Comparison of ENCODE assay signal across 26 mouse cellular contexts in genomic region chr3:98368283-98368682, GRCm38 (mm10). TPM values are rescaled to one million over a fixed set of nuclear protein-coding genes. Genes with fewer than 3 reads are reported as not detected.
DNase-seq lines count a peak whose midpoint lies in the region; ATAC-seq and TF ChIP-seq lines count a peak whose summit lies in the region.
"Had no signal": no experiment of that assay in that cellular context is flagged by ENCODE, and none has a peak within 500 bp of the region (broad histone marks: within the 10 kb centered on the region; RNA-seq: fewer than 3 reads in every experiment).

No protein-coding gene starts in this region.

- no peak overlapping the region for H3K9ac ChIP-seq in lung, postnatal 0 days (replicated peaks; ENCODE audit: low read depth)
- H3K9ac ChIP-seq in kidney, postnatal 0 days (ENCODE audit: low read depth, low read length) = no peak overlapping the region
- H3K9ac ChIP-seq: embryonic facial prominence, embryonic 12.5 days; hindbrain, embryonic 14.5 days; limb, embryonic 13.5 days; lung, embryonic 15.5 days; midbrain, embryonic 12.5 days; neural tube, embryonic 12.5 days had no signal

- no peaks in the 10 kb centered on the region for H3K9me3 ChIP-seq in lung, postnatal 0 days (ENCODE audit: low read length)
- no peaks in the 10 kb centered on the region for H3K9me3 ChIP-seq in kidney, postnatal 0 days (replicated peaks; ENCODE audit: low read length)
- H3K9me3 ChIP-seq: embryonic facial prominence, embryonic 12.5 days; limb, embryonic 13.5 days; lung, embryonic 15.5 days had no signal

- TF ChIP-seq CTCF in lung, postnatal 0 days (IDR thresholded peaks at IDR 0.05) = no peak
- no peak for TF ChIP-seq CTCF in kidney, postnatal 0 days (IDR thresholded peaks at IDR 0.05; ENCODE audit: low read depth)

- 55% methylated on average over 4 of the region's 4 CpGs for WGBS in lung, postnatal 0 days
- WGBS in kidney, postnatal 0 days = 47% methylated on average over 4 of the region's 4 CpGs

- H3K4me2 ChIP-seq in lung, postnatal 0 days (replicated peaks; ENCODE audit: low read depth, low read length) = no peak overlapping the region
- no peak overlapping the region for H3K4me2 ChIP-seq in kidney, postnatal 0 days (ENCODE audit: low read length)
- H3K4me2 ChIP-seq: embryonic facial prominence, embryonic 12.5 days; hindbrain, embryonic 14.5 days; limb, embryonic 13.5 days; liver, embryonic 11.5 days; lung, embryonic 15.5 days; midbrain, embryonic 12.5 days; neural tube, embryonic 12.5 days had no signal

- no peak for ATAC-seq in lung, postnatal 0 days
- no peak; the same call in 1 of the 2 replicates for ATAC-seq in kidney, postnatal 0 days (replicated peaks; ENCODE audit: low FRiP score, low read depth)
- ATAC-seq: forebrain, embryonic 14.5 days; intestine, postnatal 0 days had no signal

- H3K4me1 ChIP-seq in lung, postnatal 0 days (ENCODE audit: insufficient read depth, low read depth, low read length) = no peaks in the 10 kb centered on the region
- H3K4me1 ChIP-seq in kidney, postnatal 0 days (replicated peaks; ENCODE audit: insufficient read depth, low read length) = no peaks in the 10 kb centered on the region
- H3K4me1 ChIP-seq: embryonic facial prominence, embryonic 12.5 days; limb, embryonic 13.5 days; lung, embryonic 15.5 days; megakaryocyte, embryonic 14.5 days; midbrain, embryonic 12.5 days; neural tube, embryonic 12.5 days had no signal

- H3K4me3 ChIP-seq in lung, postnatal 0 days (ENCODE audit: low read depth, low read length) = no peak overlapping the region
- no peak overlapping the region for H3K4me3 ChIP-seq in kidney, postnatal 0 days (replicated peaks; ENCODE audit: low read depth, low read length)
- H3K4me3 ChIP-seq: embryonic facial prominence, embryonic 12.5 days; layer of hippocampus, adult 2 months; limb, embryonic 13.5 days; lung, embryonic 15.5 days; megakaryocyte, embryonic 14.5 days; midbrain, embryonic 12.5 days; myocyte; neural tube, embryonic 12.5 days had no signal

- no peaks in the 10 kb centered on the region for H3K36me3 ChIP-seq in lung, postnatal 0 days (ENCODE audit: insufficient read depth, low read length)
- H3K36me3 ChIP-seq in kidney, postnatal 0 days (ENCODE audit: insufficient read depth, low read length) = no peaks in the 10 kb centered on the region
- H3K36me3 ChIP-seq: embryonic facial prominence, embryonic 12.5 days; G1E; limb, embryonic 13.5 days; lung, embryonic 15.5 days; midbrain, embryonic 12.5 days; neural tube, embryonic 12.5 days had no signal

- no peak for TF ChIP-seq EP300 in lung, postnatal 0 days (IDR thresholded peaks at IDR 0.05)

- no peak overlapping the region for H3K27ac ChIP-seq in lung, postnatal 0 days (ENCODE audit: low read length)
- H3K27ac ChIP-seq in kidney, postnatal 0 days = peak overlapping the region; percentile 57; the same call in 1 of the 2 replicates
- H3K27ac ChIP-seq: embryonic facial prominence, embryonic 12.5 days; hindbrain, embryonic 14.5 days; layer of hippocampus, adult 2 months; limb, embryonic 13.5 days; lung, embryonic 15.5 days; midbrain, embryonic 12.5 days; neural tube, embryonic 12.5 days had no signal

- no peaks in the 10 kb centered on the region for H3K27me3 ChIP-seq in lung, postnatal 0 days (replicated peaks; ENCODE audit: insufficient read depth, low read length)
- no peaks in the 10 kb centered on the region for H3K27me3 ChIP-seq in kidney, postnatal 0 days (ENCODE audit: insufficient read depth, low read length)
- H3K27me3 ChIP-seq: embryonic facial prominence, embryonic 12.5 days; limb, embryonic 13.5 days; lung, embryonic 15.5 days; midbrain, embryonic 12.5 days; neural tube, embryonic 12.5 days had no signal

- peak; percentile 75 for DNase-seq in heart, adult 11 months
- no peak for DNase-seq in heart, postnatal 4 days
- DNase-seq in lung, postnatal 36 days = peak; percentile 21
- DNase-seq in lung, postnatal 0 days (ENCODE audit: low spot score) = no peak
- DNase-seq in kidney, postnatal 0 days (ENCODE audit: low spot score) = no peak
- no peak for DNase-seq in cerebellum, postnatal 4 days (ENCODE audit: low spot score in 2 of 2)
- DNase-seq in frontal cortex, postnatal 25 days (ENCODE audit: low spot score in 2 of 2) = no peak
- DNase-seq: adrenal gland, postnatal 10 days; cerebellum, adult 8-10 months; cerebellum, postnatal 25 days; embryo, embryonic 11 days; lung, postnatal 4 days; thymus, postnatal 14 days had no signal

RNA-seq across cellular contexts. Expression of gene Zfp697, which starts 14.0 kb away (rescaled TPM):
- total RNA-seq in heart, postnatal 4 days (2021) = 1 to 10 TPM; 9.4 to 9.8 TPM
- polyA plus RNA-seq in lung, postnatal 0 days (2015; fragmentation: Nextera tagmentation; extraction: Ambion mirVana) = 9.2 and 10.6 TPM in 2 replicates
- 19.0 and 19.6 TPM in 2 replicates for polyA plus RNA-seq in kidney, postnatal 0 days (2015; fragmentation: Nextera tagmentation; extraction: Ambion mirVana)
- polyA plus RNA-seq: G1E had no signal

RNA-seq across cellular contexts. Expression of gene Phgdh, which starts 28.5 kb away (rescaled TPM):
- 10 to 100 TPM; 11.2 to 13.9 TPM for total RNA-seq in heart, postnatal 4 days (2021)
- polyA plus RNA-seq in lung, postnatal 0 days (2015; fragmentation: Nextera tagmentation; extraction: Ambion mirVana) = 12.1 and 15.1 TPM in 2 replicates
- polyA plus RNA-seq in kidney, postnatal 0 days (2015; fragmentation: Nextera tagmentation; extraction: Ambion mirVana) = 312 and 339 TPM in 2 replicates
- total RNA-seq: G1E had no signal
- polyA plus RNA-seq: G1E had no signal

Comparison
In these comparisons a context has a peak if more than half of its experiments do, and no peak if none do; other contexts are left out.
1. DNase-seq: peak in heart, adult 11 months (single experiment) and lung, postnatal 36 days (single experiment); none in heart, postnatal 4 days (single experiment), lung, postnatal 0 days (single experiment), kidney, postnatal 0 days (single experiment), cerebellum, postnatal 4 days (0 of 2) and frontal cortex, postnatal 25 days (0 of 2).
2. RNA of gene Phgdh, which starts 28.5 kb away (polyA plus RNA-seq): 312 to 339 TPM in kidney, postnatal 0 days; 12.1 to 15.1 TPM in lung, postnatal 0 days; every median in the first group is over 10 times any median in the second.